Mouse (Mus musculus) macrophage (primary cell): ENCODE results near the gene Zfp365. TPM values are rescaled to one million over a fixed set of nuclear protein-coding genes. Genes with fewer than 3 reads are reported as not detected.

Source experiments
- H3K27ac ChIP-seq: fragments of 350-480 bp; formaldehyde crosslinking; 2 replicates; pipeline ENCODE4 v1.9.0; 2021
- H3K36me3 ChIP-seq: fragments of 350-480 bp; formaldehyde crosslinking; 2 replicates; pipeline ENCODE4 v1.9.0; 2021; ENCODE audit errors: inconsistent target
- H3K4me3 ChIP-seq: fragments of 350-480 bp; formaldehyde crosslinking; 2 replicates; pipeline ENCODE4 v1.9.0; 2021; ENCODE audit errors: inconsistent target
- H3K79me2 ChIP-seq: fragments of 350-480 bp; formaldehyde crosslinking; 2 replicates; pipeline ENCODE4 v1.9.0; 2021; ENCODE audit errors: inconsistent target
- WGBS: methylation state at CpG from one replicate; pipeline ENCODE4 v1.1.7; 2026; ENCODE audit warnings: inconsistent platforms; ENCODE audit not compliant: missing documents; 5-methylcytosine and 5-hydroxymethylcytosine counted together
- polyA plus RNA-seq: library from polyadenylated mRNA; stranded (reverse); fragments of 250-400 nt; gene quantifications from 3 replicates; pipeline ENCODE4 v1.2.4, GENCODE M21; 2018; ENCODE audit warnings: inconsistent platforms
- total RNA-seq, 78 experiments: library from RNA; depleted of rRNA; stranded (reverse); fragments of 250-400 nt; gene quantifications; 1 replicate in 9 of 78; 2 replicates in 24 of 78; 3 replicates in 43 of 78; 4 replicates in 2 of 78; pipeline ENCODE4 v1.2.4; 2018; ENCODE audit warnings: inconsistent platforms in 56 of 78

Gene Zfp365
- total RNA-seq (2018; cell fraction: chromatin; rRNA removed), result 1 to 10 TPM in 1 of 26 experiments, under 1 TPM in 1, not detected in 24; 0.46 to 1.6 TPM
- total RNA-seq (2018; cell fraction: cytosol; rRNA removed), result under 1 TPM in 20 of 26 experiments, not detected in 6; 0.03 to 0.55 (median 0.07) TPM
- total RNA-seq (2018; cell fraction: nucleus; rRNA removed), result 1 to 10 TPM in 1 of 26 experiments, under 1 TPM in 3, not detected in 22; 0.12 to 1.6 (median 0.16) TPM
- 0.06 to 0.33 TPM in 2 of 3 replicates, not detected in the other for polyA plus RNA-seq

- no peak within 1 kb of the TSS for H3K27ac ChIP-seq
- H3K79me2 ChIP-seq, result no peaks in the 10 kb centered on the region
- 2% methylated on average over 43 of the region's 43 CpGs for WGBS
- no peaks in the 10 kb centered on the region for H3K36me3 ChIP-seq
- no peak within 1 kb of the TSS for H3K4me3 ChIP-seq
These were observed at the start of gene Zfp365 for GRCm38 (mm10) chr10:67912337-67912776. TSS of gene Zfp365 (minus strand) at chr10:67912662.

GRCm38 (mm10) chr10:67959982-67960381 lies 47.5 kb upstream of the Zfp365 start:
- WGBS, result 47% methylated on average over 3 of the region's 3 CpGs
- H3K36me3 ChIP-seq, result no peaks in the 10 kb centered on the region
- H3K4me3 ChIP-seq, result no peak overlapping the region
- H3K27ac ChIP-seq, result no peak overlapping the region
- H3K79me2 ChIP-seq, result no peaks in the 10 kb centered on the region

- 90% methylated on average over 2 of the region's 2 CpGs for WGBS
- no peaks in the 10 kb centered on the region for H3K36me3 ChIP-seq
- no peak overlapping the region for H3K4me3 ChIP-seq
- no peak overlapping the region for H3K27ac ChIP-seq
- H3K79me2 ChIP-seq, result no peaks in the 10 kb centered on the region
These were observed 43.5 kb upstream of the Zfp365 start for GRCm38 (mm10) chr10:67955982-67956381.

- Histone ChIP-seq H3K27ac (no peak overlapping the region), H3K36me3 (no peaks in the 10 kb centered on the region), H3K79me2 (no peaks in the 10 kb centered on the region), H3K4me3 (no peak overlapping the region)
- WGBS, result 93% methylated on average over 4 of the region's 4 CpGs
These were observed 39.2 kb upstream of the Zfp365 start for GRCm38 (mm10) chr10:67951690-67952089.

- 46% methylated on average over 8 of the region's 8 CpGs for WGBS
- Histone ChIP-seq H3K27ac (no peak overlapping the region), H3K4me3 (no peak overlapping the region), H3K79me2 (no peaks in the 10 kb centered on the region), H3K36me3 (no peaks in the 10 kb centered on the region)
These were observed 37.7 kb upstream of the Zfp365 start for GRCm38 (mm10) chr10:67950059-67950748.

GRCm38 (mm10) chr10:67943513-67943912 lies 31.1 kb upstream of the Zfp365 start:
- 80% methylated on average over 4 of the region's 4 CpGs for WGBS
- no peaks in the 10 kb centered on the region for H3K36me3 ChIP-seq
- H3K4me3 ChIP-seq, result no peak overlapping the region
- no peak overlapping the region for H3K27ac ChIP-seq
- H3K79me2 ChIP-seq, result no peaks in the 10 kb centered on the region

GRCm38 (mm10) chr10:67939546-67939945 lies 27.1 kb upstream of the Zfp365 start:
- Histone ChIP-seq H3K79me2 (no peaks in the 10 kb centered on the region), H3K4me3 (no peak overlapping the region), H3K27ac (no peak overlapping the region), H3K36me3 (no peaks in the 10 kb centered on the region)
- 86% methylated on average over 12 of the region's 12 CpGs for WGBS

GRCm38 (mm10) chr10:67937775-67938174 lies 25.3 kb upstream of the Zfp365 start:
- 90% methylated on average over 5 of the region's 5 CpGs for WGBS
- H3K79me2 ChIP-seq, result no peaks in the 10 kb centered on the region
- H3K4me3 ChIP-seq, result no peak overlapping the region
- H3K36me3 ChIP-seq, result no peaks in the 10 kb centered on the region
- no peak overlapping the region for H3K27ac ChIP-seq

GRCm38 (mm10) chr10:67936944-67937343 lies 24.5 kb upstream of the Zfp365 start:
- WGBS, result 90% methylated on average over 4 of the region's 4 CpGs
- no peaks in the 10 kb centered on the region for H3K79me2 ChIP-seq
- H3K36me3 ChIP-seq, result no peaks in the 10 kb centered on the region
- H3K27ac ChIP-seq, result no peak overlapping the region
- H3K4me3 ChIP-seq, result no peak overlapping the region

GRCm38 (mm10) chr10:67932780-67933179 lies 20.3 kb upstream of the Zfp365 start:
- Histone ChIP-seq H3K27ac (no peak overlapping the region), H3K79me2 (no peaks in the 10 kb centered on the region)
- 91% methylated on average over 11 of the region's 11 CpGs for WGBS

GRCm38 (mm10) chr10:67931328-67931727 lies 18.9 kb upstream of the Zfp365 start:
- no peaks in the 10 kb centered on the region for H3K36me3 ChIP-seq
- no peak overlapping the region for H3K27ac ChIP-seq
- WGBS, result 86% methylated on average over 4 of the region's 4 CpGs
- no peak overlapping the region for H3K4me3 ChIP-seq
- no peaks in the 10 kb centered on the region for H3K79me2 ChIP-seq

More at GRCm38 (mm10) chr10:67932780-67933179, 20.3 kb upstream of the Zfp365 start:
- H3K4me3 ChIP-seq, result no peak overlapping the region
- no peaks in the 10 kb centered on the region for H3K36me3 ChIP-seq

- Histone ChIP-seq H3K4me3 (no peak overlapping the region), H3K27ac (no peak overlapping the region), H3K36me3 (no peaks in the 10 kb centered on the region), H3K79me2 (no peaks in the 10 kb centered on the region)
- WGBS, result 49% methylated on average over 7 of the region's 7 CpGs
These were observed 16.1 kb upstream of the Zfp365 start for GRCm38 (mm10) chr10:67928584-67928983.

GRCm38 (mm10) chr10:67927718-67928455 lies 15.4 kb upstream of the Zfp365 start:
- Histone ChIP-seq H3K79me2 (no peaks in the 10 kb centered on the region), H3K27ac (no peak overlapping the region), H3K36me3 (no peaks in the 10 kb centered on the region), H3K4me3 (no peak overlapping the region)
- 56% methylated on average over 8 of the region's 8 CpGs for WGBS

GRCm38 (mm10) chr10:67924030-67924429 lies 11.6 kb upstream of the Zfp365 start:
- Histone ChIP-seq H3K79me2 (no peaks in the 10 kb centered on the region), H3K4me3 (no peak overlapping the region), H3K27ac (no peak overlapping the region), H3K36me3 (no peaks in the 10 kb centered on the region)
- WGBS, result 60% methylated on average over 7 of the region's 7 CpGs

GRCm38 (mm10) chr10:67921777-67922176 lies 9.3 kb upstream of the Zfp365 start:
- H3K36me3 ChIP-seq, result no peaks in the 10 kb centered on the region
- H3K4me3 ChIP-seq, result no peak overlapping the region
- 98% methylated on average over 6 of the region's 6 CpGs for WGBS
- no peak overlapping the region for H3K27ac ChIP-seq
- no peaks in the 10 kb centered on the region for H3K79me2 ChIP-seq
